Mouse (Mus musculus) right cerebral cortex, postnatal 4 days (tissue): Measurements from ENCODE around the gene F11.

Source experiments
- DNase-seq: peaks from one replicate; pipeline ENCODE4 v3.0.0-alpha.2; 2022

F11 gene

DNA sequence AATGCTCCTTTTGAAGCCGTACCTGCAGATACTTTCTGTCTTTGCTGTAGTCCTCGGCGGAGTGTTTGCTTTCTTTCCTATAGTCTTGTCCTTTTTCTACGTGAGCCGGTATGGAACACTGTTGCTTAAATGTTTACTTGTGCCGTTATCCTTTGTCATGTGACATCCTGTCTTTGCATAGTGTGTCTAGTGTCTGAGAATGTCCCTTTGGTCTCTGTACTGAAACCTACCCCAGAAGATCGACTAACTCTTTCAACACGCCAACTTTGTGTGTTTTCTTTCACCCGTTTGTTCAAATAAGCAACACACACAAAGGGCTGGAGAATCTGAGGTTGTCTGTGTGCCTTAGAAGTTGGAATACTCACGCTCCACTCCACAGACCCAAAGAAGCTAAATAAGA lies at the start of gene F11:
Gene F11 (minus strand): TSS at position 112 of the 400 bp plus-strand sequence.
- DNase-seq, result no peak

DNA sequence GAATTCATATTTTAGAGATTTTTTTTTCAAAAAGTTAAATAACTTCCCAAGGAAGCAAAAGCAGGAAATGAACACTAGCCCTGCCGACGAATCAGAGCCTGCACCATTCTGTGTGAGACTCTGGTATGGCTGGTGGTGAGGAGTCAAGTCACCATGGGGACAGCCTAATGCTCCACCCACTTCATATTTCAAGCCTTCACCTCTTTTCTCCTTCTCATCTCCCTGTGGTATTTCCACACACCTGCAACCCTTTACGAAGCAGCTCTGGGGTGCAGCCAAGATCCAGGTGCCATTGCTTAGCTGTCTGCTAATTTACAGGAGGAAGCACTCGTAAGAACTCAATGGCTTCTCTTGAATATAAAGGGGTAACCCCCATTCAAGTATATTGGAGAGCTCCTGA lies 49.1 kb upstream of the F11 start:
- DNase-seq, result no peak

DNA sequence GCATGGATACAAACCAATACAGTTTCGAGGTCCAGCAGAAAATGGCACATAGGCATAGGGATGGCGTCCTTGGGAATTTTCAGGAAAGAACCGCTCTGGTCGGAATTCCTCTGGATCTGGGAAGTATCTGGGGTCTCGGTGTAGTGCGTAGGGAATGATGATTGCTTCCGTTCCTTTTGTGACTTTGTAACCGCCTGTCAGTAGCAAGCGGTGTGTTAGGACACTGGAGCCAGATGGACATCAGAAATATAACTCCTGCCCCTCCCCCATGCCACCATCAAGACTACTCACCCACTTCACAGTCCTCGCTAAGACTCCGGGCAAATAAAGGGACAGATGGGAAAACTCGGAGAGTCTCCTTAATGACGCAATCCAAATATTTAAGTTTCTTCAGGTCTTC lies 46.5 kb upstream of the F11 start, which contains the start of gene Gm45753:
Gene Gm45753 (minus strand): TSS at position 101 of the 400 bp plus-strand sequence.
- DNase-seq, result no peak

DNA sequence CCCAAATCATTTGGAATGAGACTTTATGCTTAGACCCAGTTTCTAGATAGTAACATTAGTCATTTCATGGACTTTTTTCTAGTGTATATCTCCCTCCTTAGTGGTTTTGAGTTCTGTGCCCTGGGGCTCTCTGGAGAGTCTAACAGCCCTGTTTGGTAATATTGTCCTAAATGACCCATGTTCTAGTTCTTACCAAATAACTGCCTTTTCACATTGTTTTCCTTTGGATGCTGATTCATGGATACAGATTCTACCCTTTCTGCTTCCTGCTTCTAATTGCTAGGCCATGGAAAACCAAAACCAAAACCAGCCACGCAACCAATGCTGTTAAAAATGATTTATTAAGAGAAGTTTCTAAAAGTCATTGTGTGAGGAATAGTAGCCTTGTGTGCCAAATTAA lies 43.6 kb upstream of the F11 start:
- DNase-seq, result no peak

DNA sequence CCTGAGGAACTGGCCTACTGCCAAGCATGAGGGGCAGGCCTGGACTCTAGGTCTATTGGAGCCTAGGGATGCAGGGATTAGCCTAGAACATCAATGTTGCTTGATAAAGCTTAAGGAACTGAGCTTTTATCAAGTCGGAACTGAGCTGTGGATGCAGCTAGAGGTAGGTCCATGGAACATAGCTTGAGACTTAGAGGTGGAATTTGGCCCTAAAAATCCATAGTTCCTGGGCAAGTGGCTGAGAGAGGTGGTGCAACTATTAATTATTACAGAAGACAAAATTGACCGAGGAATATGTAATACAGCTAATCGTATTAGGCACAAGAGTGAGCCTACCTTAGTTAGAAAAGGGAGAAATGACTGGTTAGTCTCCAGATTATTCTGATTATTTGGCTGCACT lies 42.5 kb upstream of the F11 start:
- DNase-seq, result no peak

DNA sequence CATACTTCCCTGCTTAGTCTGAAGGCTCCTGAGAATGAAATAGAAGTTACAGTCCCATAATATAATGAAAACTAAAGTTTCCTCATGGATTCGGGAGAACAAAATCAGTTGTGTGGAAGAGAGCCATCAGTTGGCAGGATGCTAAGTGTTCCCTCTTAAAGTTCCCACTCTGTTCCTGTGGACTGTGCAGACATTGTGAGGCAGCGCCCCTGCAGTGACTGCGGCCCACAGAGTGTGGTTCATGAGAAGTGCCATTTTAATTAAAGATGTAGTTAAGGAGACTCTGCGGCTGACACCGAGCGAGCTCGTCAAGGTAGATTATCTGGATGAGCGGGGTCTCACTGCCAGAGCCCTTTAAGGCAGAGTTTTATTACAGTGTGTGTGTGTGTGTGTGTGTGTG lies 40.6 kb upstream of the F11 start:
- DNase-seq, result no peak

DNA sequence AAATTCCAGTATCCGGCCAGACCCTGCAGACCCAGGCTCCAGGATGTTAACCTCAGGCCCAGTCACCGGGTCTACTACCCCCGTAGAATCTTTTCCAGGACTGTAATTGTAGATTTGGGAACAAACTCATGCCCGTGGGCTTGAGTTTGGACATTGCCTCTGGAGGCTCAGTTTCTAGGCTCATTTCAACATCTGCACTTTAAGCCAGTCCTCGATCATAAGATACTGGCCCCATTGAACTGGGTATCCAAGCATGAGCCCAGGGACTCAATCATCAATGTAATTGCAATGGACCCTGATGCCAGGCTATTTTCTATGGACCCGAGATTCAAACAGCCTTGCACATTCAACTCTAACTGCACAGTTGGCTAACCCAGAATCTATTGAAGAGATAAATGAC lies 33.4 kb upstream of the F11 start:
- no peak for DNase-seq

DNA sequence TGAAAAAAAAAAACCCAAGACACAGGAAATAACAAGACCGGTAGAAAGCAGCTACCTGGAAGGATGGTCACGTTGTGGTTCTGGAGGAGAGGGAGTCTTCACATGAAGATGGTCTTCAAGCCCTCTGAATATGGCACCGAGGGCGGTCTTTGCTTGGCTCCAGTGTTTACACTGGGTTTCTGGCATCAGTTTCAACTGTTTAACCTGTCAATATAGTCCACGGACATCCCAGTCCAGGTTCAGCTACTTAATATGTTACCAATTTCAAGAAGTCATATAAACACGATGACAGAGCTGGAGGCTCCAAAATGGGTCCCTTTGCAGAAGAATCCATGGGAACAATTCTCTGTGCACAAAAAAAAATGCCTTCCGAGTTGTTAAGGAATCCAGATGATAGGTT lies 32.9 kb upstream of the F11 start, which contains the start of gene Klkb1:
Gene Klkb1 (minus strand): TSS at position 173 of the 400 bp plus-strand sequence.
- DNase-seq, result no peak

DNA sequence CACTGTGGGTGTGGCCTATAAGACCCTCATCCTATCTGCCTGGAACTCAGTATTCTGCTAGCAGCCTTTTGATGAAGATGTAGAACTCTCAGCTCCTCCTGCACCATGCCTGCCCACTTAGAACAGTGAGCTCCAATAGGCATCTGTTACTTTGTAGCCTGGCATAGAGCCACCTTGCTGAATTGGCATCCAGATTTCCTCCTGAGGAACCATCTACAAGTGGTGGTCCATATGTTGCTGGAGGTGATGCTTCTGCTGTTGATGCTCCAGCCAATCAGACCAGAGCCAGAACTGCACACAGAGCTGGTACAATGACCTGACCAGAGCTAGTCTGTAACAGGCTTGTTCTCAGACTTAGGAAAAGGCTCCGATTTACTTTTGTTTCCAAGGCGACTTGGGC lies 30.0 kb upstream of the F11 start:
- DNase-seq, result peak; percentile 12

DNA sequence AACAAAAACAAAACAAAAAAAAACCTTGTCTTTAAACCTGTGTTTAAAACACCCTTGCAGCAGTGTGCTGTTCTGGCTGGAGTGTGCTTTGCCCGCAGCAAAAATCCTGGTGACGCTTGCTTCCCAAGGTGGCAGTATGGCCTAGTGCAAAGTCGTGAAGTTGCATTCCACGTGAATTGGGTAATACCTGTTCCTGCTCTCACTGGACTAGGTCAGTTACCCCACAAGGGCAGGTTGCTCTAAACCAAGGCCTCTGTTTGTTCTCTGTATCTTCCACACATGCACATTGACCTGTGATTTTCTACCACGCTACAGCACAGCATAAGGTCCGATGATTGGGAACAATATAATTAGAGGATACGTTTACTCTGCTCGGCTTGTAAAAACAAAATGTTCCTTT lies 19.8 kb upstream of the F11 start:
- DNase-seq, result no peak

DNA sequence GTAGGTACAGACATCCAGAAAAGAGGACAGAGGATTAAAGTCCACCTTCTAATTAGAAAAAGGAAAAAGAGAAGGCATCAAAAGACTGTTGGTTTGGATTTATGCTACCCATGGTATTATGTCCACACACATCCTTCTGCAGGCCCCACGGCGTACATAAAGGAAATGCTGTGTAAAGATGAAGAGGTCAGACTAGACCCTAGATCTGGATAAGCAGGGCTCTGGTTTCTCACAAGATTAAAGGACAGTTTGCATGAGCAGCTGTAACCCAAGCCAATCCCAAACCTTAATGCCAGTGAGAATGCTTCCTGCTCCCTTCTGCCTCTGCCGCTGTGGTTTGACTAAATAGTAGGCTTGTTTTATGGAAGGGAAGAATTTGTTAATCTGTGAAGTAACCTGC lies 15.6 kb upstream of the F11 start:
- no peak for DNase-seq

DNA sequence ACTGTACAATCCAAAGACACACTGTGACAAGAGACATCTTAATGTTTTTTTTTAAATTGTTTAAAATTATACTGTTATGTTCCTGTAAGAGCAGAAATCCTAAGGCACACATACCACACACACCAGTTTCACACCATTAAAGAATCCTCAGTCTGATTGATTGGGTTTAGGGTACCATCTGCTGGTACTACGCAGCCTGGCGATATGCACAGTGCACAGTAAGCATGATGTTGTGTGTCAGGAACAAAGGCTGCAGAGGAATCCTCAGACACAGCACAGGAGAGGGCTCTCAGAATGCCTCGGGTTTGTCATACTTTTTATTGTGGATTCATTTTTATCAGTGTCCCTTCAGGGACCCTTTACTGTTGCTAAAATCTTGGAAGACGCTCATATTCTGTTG lies 12.5 kb upstream of the F11 start:
- DNase-seq, result no peak

DNA sequence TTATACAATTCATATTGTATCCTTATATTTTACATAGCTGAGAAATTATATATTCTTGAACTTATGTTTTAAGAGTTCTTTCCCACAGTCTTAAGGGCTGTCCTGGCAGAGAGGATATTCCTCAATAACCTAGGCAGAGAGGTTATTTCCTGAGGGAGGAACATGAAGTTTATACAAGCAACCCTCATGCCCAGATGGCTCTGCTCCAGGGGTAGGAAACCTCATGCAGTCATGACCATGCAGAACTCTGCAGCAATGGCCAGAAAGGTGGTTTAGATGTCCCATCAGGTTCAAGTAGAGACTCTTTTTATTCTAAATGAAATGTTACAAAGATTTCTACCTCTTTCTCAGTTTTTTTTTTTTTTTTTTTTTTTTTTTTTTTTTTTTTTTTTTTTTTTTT lies 7.2 kb upstream of the F11 start:
- no peak for DNase-seq

DNA sequence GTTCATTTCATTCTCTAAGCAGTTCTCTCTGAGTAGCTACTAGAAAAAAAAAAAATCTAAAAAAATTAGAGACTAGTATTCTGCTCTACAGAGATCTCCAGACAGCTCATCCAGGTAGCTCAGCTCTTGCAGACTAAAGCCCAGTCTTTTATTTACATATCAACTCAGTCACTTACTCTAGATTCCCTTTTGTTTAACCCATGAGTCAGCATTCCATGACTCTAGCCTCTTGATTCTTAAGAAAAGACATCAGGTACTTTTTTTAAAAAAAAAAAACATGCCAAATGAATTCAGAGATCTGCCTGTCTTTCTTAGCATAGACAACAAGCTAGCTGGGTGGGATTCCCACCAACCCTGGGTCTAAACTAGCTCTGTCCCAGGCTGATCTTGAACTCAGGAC lies 6.7 kb upstream of the F11 start:
- DNase-seq, result no peak

DNA sequence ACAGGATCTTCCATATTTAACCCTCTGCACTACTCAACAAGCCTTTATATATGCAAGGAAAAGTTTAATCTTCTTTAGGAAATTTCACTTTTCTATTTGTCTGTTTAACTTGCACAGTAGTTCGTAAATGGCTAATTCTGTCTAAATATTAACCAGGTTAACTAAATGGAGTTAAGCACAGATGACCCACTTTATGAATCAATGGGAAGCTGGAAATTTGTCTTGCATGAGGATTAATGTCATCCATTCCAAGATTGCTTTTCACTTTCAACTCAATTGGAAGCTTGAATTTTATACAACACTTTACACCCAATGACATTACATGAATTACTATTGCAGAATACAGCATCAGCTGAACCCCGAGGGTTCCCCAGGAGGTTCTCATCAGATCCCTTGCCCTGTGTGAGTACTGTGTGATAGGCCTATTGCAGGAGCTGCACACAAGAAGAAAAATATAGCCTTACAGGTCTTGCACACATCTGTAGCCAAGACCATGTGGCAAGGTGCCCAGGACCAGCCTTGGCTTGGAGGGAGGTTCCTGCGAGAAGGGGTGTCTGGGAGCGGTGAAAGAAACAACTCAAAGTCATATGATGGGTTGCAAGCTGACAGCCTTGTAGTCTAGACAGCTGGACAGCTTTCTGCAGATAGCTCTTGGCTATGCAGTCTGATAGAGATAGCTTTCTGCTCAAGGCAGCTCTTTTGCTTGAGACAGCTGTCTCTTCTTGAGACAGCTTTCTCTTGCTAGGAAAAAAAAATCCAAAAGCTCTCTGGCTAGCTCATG lies 6.0 kb upstream of the F11 start:
- DNase-seq, result peak; percentile 9

DNA sequence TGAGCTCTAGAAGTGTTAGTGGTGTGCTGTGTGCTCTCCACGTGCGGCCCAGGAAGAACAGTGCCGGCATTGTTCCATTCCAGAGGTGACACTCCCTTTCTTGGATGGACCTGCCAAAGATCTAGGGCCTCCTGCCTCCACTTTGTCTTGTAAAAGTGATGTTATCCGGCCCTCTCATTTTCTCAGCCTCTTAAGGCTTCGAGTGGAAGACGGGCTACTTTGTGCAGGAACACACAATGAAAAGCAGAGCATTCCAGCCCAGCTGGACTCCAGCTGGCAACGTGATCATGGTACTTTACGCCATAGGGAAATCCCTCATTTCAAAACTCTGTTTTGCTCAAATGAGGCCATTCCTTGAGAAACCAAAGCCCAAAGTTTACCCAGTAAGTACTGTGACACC lies 5.2 kb upstream of the F11 start:
- DNase-seq, result no peak

DNA sequence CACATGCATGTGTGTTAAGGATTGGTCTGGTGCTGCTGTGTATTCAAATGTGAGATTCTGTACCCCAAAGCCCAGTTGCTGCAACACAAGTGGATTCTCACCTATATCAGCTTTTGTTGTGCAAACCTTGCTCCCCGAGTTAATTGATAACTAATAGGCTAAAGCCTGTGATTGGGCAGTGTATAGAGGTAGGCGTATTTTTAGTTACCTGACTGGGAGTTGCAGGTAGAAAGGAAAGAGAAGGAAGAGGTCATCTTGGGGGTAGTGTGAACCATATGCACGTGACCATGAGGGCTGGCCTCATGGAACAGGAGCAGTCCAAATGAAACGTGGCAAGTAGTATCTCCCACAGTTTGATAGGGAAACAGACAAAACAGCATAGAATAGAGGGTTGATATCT lies 3.1 kb upstream of the F11 start:
- DNase-seq, result no peak

DNA sequence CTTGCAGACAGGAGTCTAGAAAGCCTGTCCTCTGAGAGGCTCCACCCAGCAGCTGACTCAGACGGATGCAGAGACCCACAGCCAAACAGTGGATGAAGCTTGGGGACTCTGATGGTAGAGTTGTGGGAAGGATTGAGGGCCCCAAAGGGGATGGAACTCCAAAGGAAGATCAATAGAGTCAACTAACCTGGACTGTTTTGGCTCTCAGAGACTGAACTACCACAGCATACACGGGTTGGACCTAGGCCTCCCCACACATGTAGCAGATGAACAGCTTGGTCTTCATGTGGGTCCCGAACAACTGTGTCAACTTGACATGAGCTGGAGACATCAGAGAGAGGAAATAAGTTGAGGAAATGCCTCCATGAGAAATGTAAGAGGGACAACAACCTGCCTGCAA lies 1.0 kb upstream of the F11 start:
- no peak for DNase-seq

DNA sequence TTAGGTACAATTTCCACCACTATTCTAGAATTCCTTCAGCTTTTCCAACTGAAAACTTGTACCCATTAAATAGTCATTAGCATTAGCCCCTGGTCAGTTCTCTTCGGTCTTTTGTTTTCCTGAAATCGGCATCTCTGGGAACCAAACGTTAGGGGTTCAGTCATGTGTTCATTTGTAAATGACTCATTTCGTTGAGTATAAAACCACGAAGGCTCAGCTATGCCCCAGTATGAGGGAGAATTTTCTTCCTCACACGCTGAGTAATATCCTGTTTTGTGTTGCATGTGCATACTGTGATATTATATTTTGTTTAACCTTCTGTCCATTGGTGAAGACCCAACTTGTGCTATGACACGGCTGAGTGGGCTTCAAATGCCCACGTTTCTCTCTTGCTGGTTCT lies 3.4 kb downstream of the F11 start:
- no peak for DNase-seq

DNA sequence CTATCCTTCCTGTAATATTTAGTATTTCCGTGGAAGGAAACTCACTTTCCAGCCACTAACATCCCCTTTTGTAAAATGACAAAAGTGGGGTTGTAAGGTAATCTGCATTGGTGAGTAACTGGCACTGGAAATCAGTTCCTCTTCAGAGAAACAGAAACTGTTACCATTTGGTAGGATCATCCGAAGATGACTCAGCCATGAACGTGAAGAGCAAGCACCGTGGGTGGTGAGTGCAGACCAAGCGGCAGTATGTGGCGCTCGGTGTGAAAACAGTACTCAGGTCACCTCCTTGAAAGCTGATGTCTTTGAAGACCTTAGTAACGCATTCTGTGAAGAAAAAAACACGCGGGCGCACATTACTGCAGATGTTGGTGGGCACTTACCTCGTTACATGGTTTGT lies 6.8 kb downstream of the F11 start:
- DNase-seq, result no peak

DNA sequence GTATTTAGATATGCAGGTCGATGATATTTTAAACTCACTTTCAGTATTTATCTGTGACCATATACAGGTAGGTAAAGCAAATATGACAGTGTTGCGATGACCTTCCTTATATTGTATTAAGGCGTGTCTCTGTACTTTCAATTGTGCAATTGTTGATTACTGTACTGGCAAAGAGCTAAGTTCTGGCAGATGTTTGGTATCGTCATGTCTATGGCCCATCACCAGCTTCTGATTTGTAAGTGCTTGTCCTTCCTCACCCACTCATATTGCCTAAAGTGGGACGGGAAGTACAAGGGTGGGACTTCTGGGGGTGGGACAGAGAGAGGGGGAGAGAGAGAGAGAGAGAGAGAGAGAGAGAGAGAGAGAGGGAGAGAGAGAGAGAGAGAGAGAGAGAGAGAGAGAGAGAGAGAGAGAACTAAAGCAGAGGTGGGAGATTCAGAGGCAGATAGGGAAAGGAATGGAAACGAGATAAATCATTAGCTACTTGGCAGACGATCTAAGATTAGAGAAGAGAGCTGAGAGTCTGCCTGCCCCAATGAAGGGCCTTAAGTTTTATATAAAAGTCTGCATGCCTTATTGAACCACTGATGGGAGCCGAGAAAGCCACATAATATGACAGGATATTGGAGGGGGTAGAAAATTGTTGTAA lies 7.5 kb downstream of the F11 start:
- DNase-seq, result no peak

DNA sequence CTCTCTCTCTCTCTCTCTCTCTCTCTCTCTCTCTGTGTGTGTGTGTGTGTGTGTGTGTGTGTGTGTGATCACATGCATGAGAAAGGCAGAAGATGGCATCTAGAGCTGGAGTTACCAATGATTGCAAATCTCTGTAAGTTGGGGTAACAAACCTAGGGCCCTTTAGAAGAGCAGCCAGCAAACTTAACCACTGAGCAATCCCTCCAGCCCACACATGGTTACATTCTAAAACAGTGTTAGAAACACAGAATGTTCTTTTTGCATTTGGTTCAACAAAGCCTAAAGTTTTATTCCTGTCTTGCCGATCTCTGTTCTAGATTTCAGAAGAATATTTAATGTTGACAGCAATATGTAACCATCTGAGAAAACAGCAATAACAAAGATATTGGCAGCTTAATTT lies 8.2 kb downstream of the F11 start:
- no peak for DNase-seq

DNA sequence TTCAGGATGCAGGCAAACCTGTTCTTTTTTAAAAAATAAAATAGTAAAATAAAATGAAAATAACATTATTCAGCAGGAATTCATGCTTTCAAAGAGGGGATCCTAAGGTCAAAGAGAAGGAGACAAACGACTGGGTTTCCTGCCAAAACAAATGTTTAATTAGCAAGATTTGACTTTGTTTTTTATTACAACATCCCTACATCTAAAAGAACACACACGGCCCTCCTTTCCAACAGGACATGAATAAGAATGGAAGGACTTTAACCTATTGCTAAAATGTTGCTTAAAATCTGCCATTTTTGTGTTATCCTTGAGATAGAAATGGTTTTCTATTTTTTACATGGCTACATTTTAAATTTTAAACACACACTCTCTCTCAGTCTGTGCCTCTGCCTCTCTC lies 8.7 kb downstream of the F11 start:
- DNase-seq, result no peak

DNA sequence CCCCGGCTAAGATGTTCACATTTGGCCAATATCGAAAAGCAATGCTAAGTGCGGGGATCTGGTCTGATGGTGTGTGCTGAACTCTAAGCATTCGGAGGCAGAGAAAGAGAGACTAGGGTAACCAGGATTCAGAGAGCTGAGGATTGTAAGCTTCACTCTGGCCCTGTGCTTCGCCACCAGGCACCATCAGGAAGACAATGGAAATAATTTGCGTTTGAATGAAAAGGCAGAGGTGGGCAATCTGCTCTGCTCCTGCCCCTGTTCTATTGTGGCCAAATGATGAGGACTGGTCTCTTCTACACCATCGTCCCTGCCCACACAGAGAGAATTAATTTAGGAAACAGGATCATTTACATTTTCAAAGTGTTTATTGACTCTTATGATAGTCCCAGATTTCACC lies 15.5 kb downstream of the F11 start:
- no peak for DNase-seq

DNA sequence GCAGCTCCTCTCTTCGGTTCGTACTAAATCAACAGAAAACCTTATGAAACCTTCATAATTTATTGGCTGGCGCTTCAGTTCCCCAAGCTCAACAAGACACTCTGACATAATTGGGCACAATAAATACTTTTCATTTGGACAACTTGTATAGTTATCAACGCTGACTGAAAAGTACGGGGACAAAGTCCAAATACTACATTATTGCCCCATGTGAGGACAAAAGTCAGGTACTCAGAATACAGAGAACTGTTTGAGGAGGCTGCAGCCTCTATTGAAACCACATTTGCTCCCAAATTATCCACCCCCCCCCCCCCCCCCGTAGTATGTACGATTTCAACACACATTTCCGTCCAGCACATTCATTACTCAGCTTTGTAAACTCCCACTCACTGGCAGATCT lies 22.5 kb downstream of the F11 start:
- no peak for DNase-seq
